Mouse (Mus musculus) forebrain, embryonic 14.5 days (tissue): Measurements from ENCODE around the gene Hspa1b. TPM values are rescaled to one million over a fixed set of nuclear protein-coding genes. Genes with fewer than 3 reads are reported as not detected.

Experiments
- ATAC-seq: fragments of 200-750 bp; cut with Nextera tagmentation; 2 replicates; pipeline ENCODE4 v1.8.0; 2017; ENCODE audit warnings: mild to moderate bottlenecking, moderate library complexity
- DNase-seq: peaks from one replicate; pipeline ENCODE4 v3.0.0-alpha.2; 2015; ENCODE audit warnings: low spot score
- H3K27ac ChIP-seq: fragments of 300-500 bp; sonication (generic); 2 replicates; pipeline ENCODE4 v1.5.1; 2014; ENCODE audit warnings: low read depth, mild to moderate bottlenecking, control low read depth, low read length, moderate library complexity
- H3K27me3 ChIP-seq: fragments of 300-500 bp; sonication (generic); replicated peaks from 2 replicates; pipeline ENCODE4 v1.6.1; 2014; ENCODE audit warnings: low read length, control low read depth, mixed read lengths; ENCODE audit not compliant: control insufficient read depth, insufficient read depth
- H3K36me3 ChIP-seq: fragments of 300-500 bp; sonication (generic); 2 replicates; pipeline ENCODE4 v1.6.1; 2014; ENCODE audit warnings: low read length, control low read depth; ENCODE audit not compliant: control insufficient read depth, insufficient read depth
- H3K4me1 ChIP-seq: fragments of 300-500 bp; sonication (generic); 2 replicates; pipeline ENCODE4 v1.6.1; 2014; ENCODE audit warnings: antibody characterized with exemption, low read length, control low read depth; ENCODE audit not compliant: control insufficient read depth, insufficient read depth
- H3K4me2 ChIP-seq: fragments of 300-500 bp; sonication (generic); 2 replicates; pipeline ENCODE4 v1.6.1; 2014; ENCODE audit warnings: mild to moderate bottlenecking, control low read depth, low read length
- H3K4me3 ChIP-seq: fragments of 300-500 bp; sonication (generic); 2 replicates; pipeline ENCODE4 v1.5.1; 2014; ENCODE audit warnings: low read depth, low read length, control low read depth
- H3K9ac ChIP-seq: fragments of 300-500 bp; sonication (generic); 2 replicates; pipeline ENCODE4 v1.6.1; 2014; ENCODE audit warnings: mild to moderate bottlenecking, low read length, control low read depth, moderate library complexity
- H3K9me3 ChIP-seq: fragments of 300-500 bp; sonication (generic); replicated peaks from 2 replicates; pipeline ENCODE4 v1.6.1; 2016; ENCODE audit warnings: low read length, control low read depth, mixed read lengths; ENCODE audit not compliant: control insufficient read depth
- WGBS: fragments of 180-500 bp; shearing (Covaris S2); extraction: QIAGEN DNeasy Blood & Tissue Kit; methylation state at CpG from one replicate; pipeline ENCODE4 v1.1.7; 2014; 5-methylcytosine and 5-hydroxymethylcytosine counted together
- polyA plus RNA-seq: library from polyadenylated mRNA; unstranded; fragments of >200 nt; fragmentation: Nextera tagmentation; extraction: Ambion mirVana; gene quantifications from 2 replicates; pipeline ENCODE4 v1.2.1, GENCODE M21; 2014

Gene Hspa1b
- polyA plus RNA-seq, 1 experiment from 2014 or later = not detected

GRCm38 (mm10) chr17:34931735-34932098 lies 27.3 kb downstream of the Hspa1b start:
- WGBS = 23% methylated on average over 14 of the region's 14 CpGs

GRCm38 (mm10) chr17:34931061-34931734 lies 27.8 kb downstream of the Hspa1b start, which contains the start of gene Neu1:
Neu1 (plus strand) TSS chr17:34931253.
- ATAC-seq = peak; percentile 97
- H3K9ac ChIP-seq = peak within 1 kb of the TSS; percentile 79
- H3K4me2 ChIP-seq = peak within 1 kb of the TSS; percentile 97
- H3K36me3 ChIP-seq = 0 out of 2 replicates have a peak, but pooled peaks cover 6% of the 10 kb centered on the region
- H3K27ac ChIP-seq = 0 out of 2 replicates have a peak within 1 kb of the TSS, but pooled peaks have one; percentile 30
- H3K9me3 ChIP-seq = no peaks in the 10 kb centered on the region
- no peaks in the 10 kb centered on the region for H3K27me3 ChIP-seq
- H3K4me1 ChIP-seq = peaks cover 7% of the 10 kb centered on the region; the same call in 1 of the 2 replicates
- peak; percentile 98 for DNase-seq
- WGBS = under 1% methylated on average over 38 of the region's 38 CpGs
- H3K4me3 ChIP-seq = peak within 1 kb of the TSS; percentile 68

More at GRCm38 (mm10) chr17:34931735-34932098, 27.3 kb downstream of the Hspa1b start:
- Histone ChIP-seq H3K4me2 (peak overlapping the region; percentile 97), H3K36me3 (0 out of 2 replicates have a peak, but pooled peaks cover 6% of the 10 kb centered on the region), H3K27ac (no peak overlapping the region), H3K4me1 (peaks cover 7% of the 10 kb centered on the region; the same call in 1 of the 2 replicates), H3K27me3 (no peaks in the 10 kb centered on the region), H3K9me3 (no peaks in the 10 kb centered on the region), H3K4me3 (peak overlapping the region; percentile 68), H3K9ac (peak overlapping the region; percentile 79)
- ATAC-seq (no peak), DNase-seq (no peak)

- DNase-seq (no peak), ATAC-seq (no peak)
- no peak overlapping the region for H3K9ac ChIP-seq
- H3K27ac ChIP-seq = no peak overlapping the region
- H3K4me3 ChIP-seq = no peak overlapping the region
- H3K27me3 ChIP-seq = no peaks in the 10 kb centered on the region
- no peak overlapping the region for H3K4me2 ChIP-seq
- H3K9me3 ChIP-seq = no peaks in the 10 kb centered on the region
- WGBS = 79% methylated on average over 4 of the region's 4 CpGs
- H3K36me3 ChIP-seq = no peaks in the 10 kb centered on the region
- peaks cover 7% of the 10 kb centered on the region; the same call in 1 of the 2 replicates for H3K4me1 ChIP-seq
These were observed 30.2 kb downstream of the Hspa1b start for GRCm38 (mm10) chr17:34928841-34929240.

- Histone ChIP-seq H3K27me3 (no peaks in the 10 kb centered on the region), H3K27ac (no peak overlapping the region), H3K9ac (no peak overlapping the region), H3K4me2 (no peak overlapping the region), H3K9me3 (no peaks in the 10 kb centered on the region), H3K4me1 (peaks cover 7% of the 10 kb centered on the region; the same call in 1 of the 2 replicates), H3K36me3 (no peaks in the 10 kb centered on the region), H3K4me3 (no peak overlapping the region)
- WGBS = 85% methylated on average over 18 of the region's 18 CpGs
- DNase-seq = no peak
- no peak for ATAC-seq
These were observed 31.6 kb downstream of the Hspa1b start for GRCm38 (mm10) chr17:34927306-34928019.

GRCm38 (mm10) chr17:34924258-34924657 lies 34.8 kb downstream of the Hspa1b start:
- H3K27ac ChIP-seq = no peak overlapping the region
- 73% methylated on average over 5 of the region's 5 CpGs for WGBS
- no peak overlapping the region for H3K4me2 ChIP-seq
- ATAC-seq = no peak
- H3K4me1 ChIP-seq = no peaks in the 10 kb centered on the region
- no peaks in the 10 kb centered on the region for H3K36me3 ChIP-seq
- H3K4me3 ChIP-seq = no peak overlapping the region
- DNase-seq = no peak
- H3K9me3 ChIP-seq = no peaks in the 10 kb centered on the region
- H3K9ac ChIP-seq = no peak overlapping the region
- H3K27me3 ChIP-seq = no peaks in the 10 kb centered on the region

- Histone ChIP-seq H3K9ac (no peak overlapping the region), H3K4me2 (no peak overlapping the region), H3K9me3 (no peaks in the 10 kb centered on the region), H3K27ac (no peak overlapping the region), H3K27me3 (no peaks in the 10 kb centered on the region), H3K36me3 (no peaks in the 10 kb centered on the region), H3K4me3 (no peak overlapping the region), H3K4me1 (no peaks in the 10 kb centered on the region)
- DNase-seq (no peak), ATAC-seq (no peak)
- WGBS = 54% methylated on average over 6 of the region's 6 CpGs
These were observed 36.1 kb downstream of the Hspa1b start for GRCm38 (mm10) chr17:34922939-34923338.

- Histone ChIP-seq H3K36me3 (peaks cover 20% of the 10 kb centered on the region), H3K4me1 (no peaks in the 10 kb centered on the region), H3K4me2 (no peak overlapping the region), H3K27ac (no peak overlapping the region), H3K4me3 (no peak overlapping the region), H3K9ac (no peak overlapping the region), H3K27me3 (no peaks in the 10 kb centered on the region), H3K9me3 (no peaks in the 10 kb centered on the region)
- ATAC-seq (no peak), DNase-seq (no peak)
- WGBS = 77% methylated on average over 9 of the region's 9 CpGs
These were observed 41.9 kb downstream of the Hspa1b start for GRCm38 (mm10) chr17:34917188-34917587.

- no peak overlapping the region for H3K4me3 ChIP-seq
- WGBS = 84% methylated on average over 5 of the region's 5 CpGs
- H3K4me1 ChIP-seq = no peaks in the 10 kb centered on the region
These were observed 42.7 kb downstream of the Hspa1b start for GRCm38 (mm10) chr17:34916316-34916715.

GRCm38 (mm10) chr17:34915410-34915831 lies 43.6 kb downstream of the Hspa1b start:
- DNase-seq (no peak), ATAC-seq (no peak)
- peaks cover 38% of the 10 kb centered on the region for H3K36me3 ChIP-seq
- H3K4me1 ChIP-seq = no peaks in the 10 kb centered on the region
- no peaks in the 10 kb centered on the region for H3K27me3 ChIP-seq
- no peak overlapping the region for H3K27ac ChIP-seq
- H3K9ac ChIP-seq = no peak overlapping the region
- no peak overlapping the region for H3K4me3 ChIP-seq
- H3K9me3 ChIP-seq = no peaks in the 10 kb centered on the region
- WGBS = 34% methylated on average over 11 of the region's 11 CpGs
- H3K4me2 ChIP-seq = no peak overlapping the region

More at GRCm38 (mm10) chr17:34916316-34916715, 42.7 kb downstream of the Hspa1b start:
- peaks cover 29% of the 10 kb centered on the region for H3K36me3 ChIP-seq
- no peaks in the 10 kb centered on the region for H3K27me3 ChIP-seq
- ATAC-seq (no peak), DNase-seq (no peak)
- H3K9ac ChIP-seq = no peak overlapping the region
- H3K9me3 ChIP-seq = no peaks in the 10 kb centered on the region
- H3K27ac ChIP-seq = no peak overlapping the region
- H3K4me2 ChIP-seq = no peak overlapping the region
